Mouse (Mus musculus): ENCODE measurements around the gene Selp. TPM values are rescaled to one million over a fixed set of nuclear protein-coding genes. Genes with fewer than 3 reads are reported as not detected.

Selp gene
- total and polyA plus RNA-seq, 3 experiments = 1.7 to 3.6 (median 1.8) TPM

DNA sequence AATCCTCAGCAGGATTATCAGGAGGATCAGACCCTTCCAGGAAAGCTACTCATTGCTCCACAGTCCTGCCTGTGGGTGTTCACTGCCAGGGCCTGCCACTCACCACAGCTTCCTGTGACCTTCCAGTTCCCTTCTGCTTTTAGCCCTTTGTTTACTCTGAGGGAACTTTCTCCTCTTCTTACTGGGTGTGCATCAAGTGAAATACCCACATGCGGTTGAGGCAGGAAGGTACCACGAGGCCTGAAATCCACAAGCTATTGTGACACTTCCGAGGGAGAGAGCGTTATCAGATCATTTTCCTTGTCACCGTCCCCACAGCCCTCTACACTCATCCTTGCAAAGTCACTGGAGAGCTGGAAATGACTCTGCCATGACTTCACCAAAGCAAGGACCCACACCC lies 20.3 kb downstream of the Selp start:
- H3K9ac ChIP-seq (ENCODE audit: low read depth, low read length) = no peak overlapping the region
- peak in 1 of 2 experiments; percentile 41 for DNase-seq
- WGBS = 19% methylated on average over 5 of the region's 5 CpGs
- no peaks in the 10 kb centered on the region; the same call in 1 of the 2 replicates for H3K4me1 ChIP-seq (ENCODE audit: control insufficient read depth, insufficient read depth, low read length)
- TF ChIP-seq POLR2A (IDR thresholded peaks at IDR 0.05; ENCODE audit: insufficient read depth, low read depth, low read length) (no peak), EP300 (IDR thresholded peaks at IDR 0.05; ENCODE audit: insufficient read depth, low read depth, low read length) (no peak), CTCF (IDR thresholded peaks at IDR 0.05) (no peak)
- intact Hi-C loops (cut with DNase I) = loop anchor here (5.0 to 10.0 kb wide), 2 partner anchors 301 to 983 kb away; no protein-coding TSS in a partner anchor
- H3K79me2 ChIP-seq (replicated peaks; ENCODE audit: control insufficient read depth, insufficient read depth, low read length) = no peaks in the 10 kb centered on the region
- no peak overlapping the region for H3K4me3 ChIP-seq
- no peak overlapping the region for H3K27ac ChIP-seq
- no peaks in the 10 kb centered on the region for H3K36me3 ChIP-seq (ENCODE audit: control insufficient read depth, insufficient read depth, low read length)
- H3K27me3 ChIP-seq (ENCODE audit: control insufficient read depth, insufficient read depth, low read length) = no peaks in the 10 kb centered on the region

DNA sequence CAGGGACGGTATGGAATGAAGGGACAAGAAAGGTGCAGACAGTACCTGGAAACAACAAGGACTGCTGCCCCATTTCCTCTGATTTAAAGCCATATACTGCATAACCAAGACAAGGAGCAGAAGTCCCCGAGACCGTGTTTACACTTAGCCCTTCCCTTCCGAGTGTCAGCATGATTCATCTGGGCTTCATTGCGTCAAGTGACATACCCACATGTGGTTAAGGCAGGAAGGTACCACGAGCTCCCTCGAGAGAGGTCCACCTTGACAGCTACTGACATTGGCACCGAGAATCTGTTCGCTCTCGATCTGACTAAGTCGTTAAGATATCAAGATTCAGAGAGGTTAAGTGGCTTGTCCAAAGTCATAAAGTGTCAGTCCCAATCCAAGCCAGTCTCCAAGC lies 20.9 kb downstream of the Selp start:
- peak in 1 of 2 experiments; percentile 42 for DNase-seq
- 39% methylated on average over 11 of the region's 11 CpGs for WGBS
- TF ChIP-seq POLR2A (IDR thresholded peaks at IDR 0.05; ENCODE audit: insufficient read depth, low read depth, low read length) (no peak), CTCF (IDR thresholded peaks at IDR 0.05) (no peak), EP300 (IDR thresholded peaks at IDR 0.05; ENCODE audit: insufficient read depth, low read depth, low read length) (no peak)

DNA sequence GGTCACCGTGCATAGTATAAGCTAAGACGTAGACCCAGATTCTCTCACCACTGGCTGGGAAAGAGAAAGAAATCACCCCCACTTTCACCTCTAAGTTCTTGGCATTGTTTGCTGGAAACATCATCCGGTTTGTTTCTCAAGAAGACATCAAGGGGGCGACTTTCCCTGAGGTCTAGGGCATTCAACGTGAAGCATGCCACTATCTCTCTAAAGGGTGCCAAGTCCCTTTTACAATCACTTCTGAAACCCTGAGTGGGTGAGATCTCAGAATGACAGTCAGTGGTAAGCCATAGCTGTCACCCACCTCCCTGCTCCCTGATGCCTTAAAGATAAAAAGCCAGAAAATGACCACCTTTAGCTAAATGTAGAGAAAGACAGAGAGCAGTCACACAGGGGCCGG lies 21.6 kb downstream of the Selp start:
- no peaks in the 10 kb centered on the region for H3K79me2 ChIP-seq (replicated peaks; ENCODE audit: control insufficient read depth, insufficient read depth, low read length)
- no peak overlapping the region for H3K27ac ChIP-seq
- TF ChIP-seq EP300 (IDR thresholded peaks at IDR 0.05; ENCODE audit: insufficient read depth, low read depth, low read length) = no peak
- TF ChIP-seq POLR2A (IDR thresholded peaks at IDR 0.05; ENCODE audit: insufficient read depth, low read depth, low read length) = no peak
- no peak for TF ChIP-seq CTCF (IDR thresholded peaks at IDR 0.05)
- H3K4me1 ChIP-seq (ENCODE audit: control insufficient read depth, insufficient read depth, low read length) = no peaks in the 10 kb centered on the region; the same call in 1 of the 2 replicates
- H3K27me3 ChIP-seq (ENCODE audit: control insufficient read depth, insufficient read depth, low read length) = no peaks in the 10 kb centered on the region
- H3K4me3 ChIP-seq = no peak overlapping the region
- H3K36me3 ChIP-seq (ENCODE audit: control insufficient read depth, insufficient read depth, low read length) = no peaks in the 10 kb centered on the region
- 61% methylated on average over 6 of the region's 6 CpGs for WGBS
- intact Hi-C loops (cut with DNase I) = loop anchor here (5.0 to 10.0 kb wide), 2 partner anchors 302 to 984 kb away; no protein-coding TSS in a partner anchor
- DNase-seq = no peak
- H3K9ac ChIP-seq (ENCODE audit: low read depth, low read length) = no peak overlapping the region

More for the DNA sequence above, 20.9 kb downstream of the Selp start:
- no peak overlapping the region for H3K9ac ChIP-seq (ENCODE audit: low read depth, low read length)
- intact Hi-C loops (cut with DNase I) = loop anchor here (5.0 to 10.0 kb wide), 2 partner anchors 301 to 984 kb away; no protein-coding TSS in a partner anchor
- no peaks in the 10 kb centered on the region for H3K36me3 ChIP-seq (ENCODE audit: control insufficient read depth, insufficient read depth, low read length)
- no peaks in the 10 kb centered on the region for H3K27me3 ChIP-seq (ENCODE audit: control insufficient read depth, insufficient read depth, low read length)
- no peaks in the 10 kb centered on the region; the same call in 1 of the 2 replicates for H3K4me1 ChIP-seq (ENCODE audit: control insufficient read depth, insufficient read depth, low read length)
- no peaks in the 10 kb centered on the region for H3K79me2 ChIP-seq (replicated peaks; ENCODE audit: control insufficient read depth, insufficient read depth, low read length)
- H3K27ac ChIP-seq = no peak overlapping the region
- no peak overlapping the region for H3K4me3 ChIP-seq

DNA sequence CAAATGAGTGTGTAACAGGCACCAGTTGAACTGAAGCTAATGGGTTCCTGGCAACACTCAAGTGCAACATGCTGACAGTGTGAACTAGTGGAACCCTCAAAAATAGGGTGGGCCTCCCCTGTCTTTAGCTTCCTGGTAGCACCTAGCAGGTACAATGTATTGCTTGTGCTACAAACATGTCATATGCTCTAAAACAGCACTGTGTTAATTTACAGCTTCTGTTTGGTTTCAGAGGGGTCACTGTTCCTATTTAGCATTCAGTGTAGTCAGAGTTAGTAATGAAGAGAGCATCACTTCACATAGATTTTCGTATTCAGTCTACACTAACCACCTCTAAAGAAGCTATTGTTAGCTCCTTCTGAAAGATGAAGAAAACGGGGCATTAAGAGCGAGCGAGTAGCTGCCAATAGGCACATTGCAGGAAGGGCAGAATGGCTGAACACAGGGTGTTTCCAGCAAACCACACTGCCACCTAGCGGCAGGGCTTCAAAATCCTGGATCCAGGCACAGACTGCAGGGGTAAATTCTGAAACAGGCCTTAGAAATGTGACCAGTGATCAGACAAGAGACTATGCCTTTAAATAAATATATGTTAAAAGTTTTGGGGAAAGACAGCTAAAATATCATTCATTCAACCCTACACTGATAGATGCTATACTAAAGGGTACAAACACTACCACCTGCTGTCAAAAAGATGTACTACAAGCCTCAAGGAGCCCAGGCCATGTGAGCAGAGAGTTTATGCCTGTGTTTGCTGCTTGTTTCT lies 23.5 kb downstream of the Selp start:
- 4% methylated on average over 5 of the region's 5 CpGs for WGBS
- peak; percentile 75 to 84 for DNase-seq
- Histone ChIP-seq H3K27me3 (ENCODE audit: control insufficient read depth, insufficient read depth, low read length) (no peaks in the 10 kb centered on the region), H3K79me2 (replicated peaks; ENCODE audit: control insufficient read depth, insufficient read depth, low read length) (no peaks in the 10 kb centered on the region), H3K27ac (no peak overlapping the region), H3K9ac (ENCODE audit: low read depth, low read length) (no peak overlapping the region), H3K36me3 (ENCODE audit: control insufficient read depth, insufficient read depth, low read length) (no peaks in the 10 kb centered on the region), H3K4me1 (ENCODE audit: control insufficient read depth, insufficient read depth, low read length) (no peaks in the 10 kb centered on the region; the same call in 1 of the 2 replicates), H3K4me3 (no peak overlapping the region)
- intact Hi-C loops (cut with DNase I) = loop anchor here (1.0 to 10.0 kb wide), 4 partner anchors 78 to 986 kb away; partner anchors contain the start of gene Sell
- TF ChIP-seq POLR2A (IDR thresholded peaks at IDR 0.05; ENCODE audit: insufficient read depth, low read depth, low read length) = no peak
- 0 out of 2 replicates have a peak, but pooled peaks have one; percentile 52 for TF ChIP-seq EP300 (IDR thresholded peaks at IDR 0.05; ENCODE audit: insufficient read depth, low read depth, low read length)
- TF ChIP-seq CTCF (IDR thresholded peaks at IDR 0.05) = peak; percentile 88

DNA sequence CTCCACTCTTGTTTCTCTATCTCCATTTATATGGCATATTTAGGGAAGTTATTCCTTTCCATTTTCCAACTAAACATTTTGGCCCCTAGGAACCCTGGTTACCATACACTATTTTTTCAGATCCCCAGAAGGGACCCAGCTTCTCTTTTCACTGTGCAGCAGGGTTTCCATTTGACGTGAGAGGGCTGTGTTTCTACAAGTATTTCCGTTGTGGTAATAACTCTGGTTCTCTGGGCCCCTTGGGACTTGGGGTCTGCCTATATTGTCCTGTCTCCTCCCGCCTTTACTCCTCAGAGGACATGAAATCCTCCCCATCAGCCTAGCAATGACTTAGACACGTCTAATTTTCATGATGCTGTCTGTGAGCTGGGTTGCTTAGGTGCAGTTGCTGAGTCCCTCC lies 24.4 kb downstream of the Selp start:
- Histone ChIP-seq H3K36me3 (ENCODE audit: control insufficient read depth, insufficient read depth, low read length) (no peaks in the 10 kb centered on the region), H3K9ac (ENCODE audit: low read depth, low read length) (no peak overlapping the region), H3K4me3 (no peak overlapping the region), H3K79me2 (replicated peaks; ENCODE audit: control insufficient read depth, insufficient read depth, low read length) (no peaks in the 10 kb centered on the region), H3K27me3 (ENCODE audit: control insufficient read depth, insufficient read depth, low read length) (no peaks in the 10 kb centered on the region), H3K4me1 (ENCODE audit: control insufficient read depth, insufficient read depth, low read length) (no peaks in the 10 kb centered on the region; the same call in 1 of the 2 replicates), H3K27ac (no peak overlapping the region)
- no peak for DNase-seq
- TF ChIP-seq EP300 (IDR thresholded peaks at IDR 0.05; ENCODE audit: insufficient read depth, low read depth, low read length) (no peak), POLR2A (IDR thresholded peaks at IDR 0.05; ENCODE audit: insufficient read depth, low read depth, low read length) (no peak), CTCF (IDR thresholded peaks at IDR 0.05) (no peak)
- 42% methylated on average over 4 of the region's 4 CpGs for WGBS
- intact Hi-C loops (cut with DNase I) = loop anchor here (2.0 to 10.0 kb wide), 3 partner anchors 79 to 987 kb away; partner anchors contain the start of gene Sell

DNA sequence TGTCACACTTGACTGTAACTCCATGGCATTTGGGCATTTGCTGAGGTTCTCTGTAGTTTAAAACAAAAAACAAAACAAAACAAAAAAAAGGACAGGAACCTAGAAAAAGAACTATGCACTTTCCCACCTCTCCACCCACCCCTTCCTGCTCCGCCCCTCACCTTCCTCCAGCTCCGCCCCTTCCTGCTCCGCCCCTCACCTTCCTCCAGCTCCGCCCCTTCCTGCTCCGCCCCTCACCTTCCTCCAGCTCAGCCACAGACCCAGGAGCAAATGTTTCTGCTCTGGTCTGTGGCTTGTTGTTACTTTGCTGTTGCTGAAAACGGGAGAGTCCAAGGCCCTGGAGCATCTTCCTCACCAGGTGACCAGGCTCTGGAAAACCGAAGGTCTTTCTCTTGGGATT lies 34.0 kb downstream of the Selp start:
- 91% methylated on average over 7 of the region's 7 CpGs for WGBS
- Histone ChIP-seq H3K4me3 (no peak overlapping the region), H3K27ac (no peak overlapping the region), H3K36me3 (ENCODE audit: control insufficient read depth, insufficient read depth, low read length) (no peaks in the 10 kb centered on the region), H3K27me3 (ENCODE audit: control insufficient read depth, insufficient read depth, low read length) (0 out of 2 replicates have a peak, but pooled peaks cover 1% of the 10 kb centered on the region), H3K79me2 (replicated peaks; ENCODE audit: control insufficient read depth, insufficient read depth, low read length) (no peaks in the 10 kb centered on the region), H3K9ac (ENCODE audit: low read depth, low read length) (no peak overlapping the region), H3K4me1 (ENCODE audit: control insufficient read depth, insufficient read depth, low read length) (no peaks in the 10 kb centered on the region)
- intact Hi-C loops (cut with DNase I) = no loop called here
- TF ChIP-seq EP300 (IDR thresholded peaks at IDR 0.05; ENCODE audit: insufficient read depth, low read depth, low read length) = no peak
- TF ChIP-seq POLR2A (IDR thresholded peaks at IDR 0.05; ENCODE audit: insufficient read depth, low read depth, low read length) = no peak
- no peak for TF ChIP-seq CTCF (IDR thresholded peaks at IDR 0.05)
- no peak for DNase-seq

All from heart, adult 2 months (tissue).